Comparison of ENCODE assay signal across 7 mouse cellular contexts in the genomic region with DNA sequence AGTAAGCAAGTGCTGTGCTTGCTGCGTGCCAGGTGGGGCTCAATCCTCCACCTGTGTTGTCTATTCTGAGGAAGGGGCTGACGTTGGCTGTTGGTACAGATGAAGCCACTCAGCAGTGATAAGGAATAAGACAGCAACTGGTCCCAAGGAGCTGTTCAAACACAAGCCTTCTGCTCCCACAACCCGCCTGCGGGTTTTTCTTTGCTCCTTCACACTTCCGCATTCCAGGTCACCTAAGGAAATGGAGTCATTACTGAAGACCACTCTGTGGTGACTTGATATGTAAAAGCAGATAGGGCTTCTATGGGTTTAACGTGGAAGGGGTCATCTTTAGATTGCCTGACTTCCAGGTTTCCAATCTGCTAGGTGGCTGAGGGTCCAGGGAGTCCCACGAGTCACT. TPM values are rescaled to one million over a fixed set of nuclear protein-coding genes. Genes with fewer than 3 reads are reported as not detected.
A peak's percentile ranks its signal among the peaks of the same experiment; 100 is the strongest.
DNase-seq lines count a peak whose midpoint lies in the region; ATAC-seq lines count a peak whose summit lies in the region.

No protein-coding gene starts in this region.

- 63% methylated on average over 7 of the region's 7 CpGs for WGBS in hindbrain, embryonic 12.5 days
- WGBS in hindbrain, embryonic 14.5 days: 73% methylated on average over 7 of the region's 7 CpGs
- WGBS in embryonic facial prominence, embryonic 15.5 days: 43% methylated on average over 7 of the region's 7 CpGs
- 20% methylated on average over 7 of the region's 7 CpGs for WGBS in liver, embryonic 13.5 days (ENCODE audit: insufficient replicate concordance)

- no peak for DNase-seq in hindbrain, embryonic 14.5 days (ENCODE audit: low spot score)
- peak; percentile 53 for DNase-seq in ZHBTc4 (ENCODE audit: low read depth, low spot score)
- DNase-seq in liver, embryonic 13.5 days: no peak
- DNase-seq in frontal cortex, adult 2 months (ENCODE audit: extremely low spot score in 1 of 2, low spot score in 1 of 2): no peak
- DNase-seq in thymus, postnatal 4 days: no peak

- H3K4me1 ChIP-seq in hindbrain, embryonic 12.5 days: peaks cover 65% of the 10 kb centered on the region
- peaks cover 36% of the 10 kb centered on the region for H3K4me1 ChIP-seq in hindbrain, embryonic 14.5 days (replicated peaks; ENCODE audit: control insufficient read depth, insufficient read depth, low read length)
- H3K4me1 ChIP-seq in embryonic facial prominence, embryonic 15.5 days: peaks cover 72% of the 10 kb centered on the region
- peaks cover 94% of the 10 kb centered on the region for H3K4me1 ChIP-seq in liver, embryonic 13.5 days (replicated peaks)

- H3K4me2 ChIP-seq in hindbrain, embryonic 12.5 days (replicated peaks): peak overlapping the region; percentile 1; the same call in 1 of the 2 replicates
- no peak overlapping the region for H3K4me2 ChIP-seq in hindbrain, embryonic 14.5 days (replicated peaks)
- H3K4me2 ChIP-seq in embryonic facial prominence, embryonic 15.5 days (replicated peaks): peak overlapping the region; percentile 66
- peak overlapping the region; percentile 14; the same call in 1 of the 2 replicates for H3K4me2 ChIP-seq in liver, embryonic 13.5 days

- H3K4me3 ChIP-seq in hindbrain, embryonic 12.5 days: no peak overlapping the region
- no peak overlapping the region for H3K4me3 ChIP-seq in hindbrain, embryonic 14.5 days (replicated peaks; ENCODE audit: low read length)
- peak overlapping the region; percentile 14 for H3K4me3 ChIP-seq in embryonic facial prominence, embryonic 15.5 days (replicated peaks)
- no peak overlapping the region for H3K4me3 ChIP-seq in liver, embryonic 13.5 days (replicated peaks)

- peak overlapping the region; percentile 50; the same call in 1 of the 2 replicates for H3K27ac ChIP-seq in hindbrain, embryonic 12.5 days
- no peak overlapping the region for H3K27ac ChIP-seq in hindbrain, embryonic 14.5 days
- H3K27ac ChIP-seq in embryonic facial prominence, embryonic 15.5 days (replicated peaks): peak overlapping the region; percentile 97
- H3K27ac ChIP-seq in liver, embryonic 13.5 days: no peak overlapping the region; the same call in 1 of the 2 replicates

- H3K9ac ChIP-seq in hindbrain, embryonic 12.5 days: no peak overlapping the region
- H3K9ac ChIP-seq in hindbrain, embryonic 14.5 days: no peak overlapping the region
- H3K9ac ChIP-seq in embryonic facial prominence, embryonic 15.5 days: 0 out of 2 replicates have a peak overlapping the region, but pooled peaks have one; percentile 26
- peak overlapping the region; percentile 33 for H3K9ac ChIP-seq in liver, embryonic 13.5 days

- no peaks in the 10 kb centered on the region for H3K36me3 ChIP-seq in hindbrain, embryonic 12.5 days
- no peaks in the 10 kb centered on the region for H3K36me3 ChIP-seq in hindbrain, embryonic 14.5 days (replicated peaks; ENCODE audit: control insufficient read depth, insufficient read depth)
- no peaks in the 10 kb centered on the region for H3K36me3 ChIP-seq in embryonic facial prominence, embryonic 15.5 days
- no peaks in the 10 kb centered on the region for H3K36me3 ChIP-seq in liver, embryonic 13.5 days

- no peaks in the 10 kb centered on the region for H3K27me3 ChIP-seq in hindbrain, embryonic 12.5 days
- no peaks in the 10 kb centered on the region for H3K27me3 ChIP-seq in hindbrain, embryonic 14.5 days (ENCODE audit: control insufficient read depth, insufficient read depth, low read length)
- no peaks in the 10 kb centered on the region for H3K27me3 ChIP-seq in embryonic facial prominence, embryonic 15.5 days
- H3K27me3 ChIP-seq in liver, embryonic 13.5 days: no peaks in the 10 kb centered on the region

- H3K9me3 ChIP-seq in hindbrain, embryonic 12.5 days (replicated peaks): no peaks in the 10 kb centered on the region
- no peaks in the 10 kb centered on the region for H3K9me3 ChIP-seq in hindbrain, embryonic 14.5 days (ENCODE audit: control insufficient read depth, low read length)
- no peaks in the 10 kb centered on the region for H3K9me3 ChIP-seq in embryonic facial prominence, embryonic 15.5 days (replicated peaks)
- H3K9me3 ChIP-seq in liver, embryonic 13.5 days (replicated peaks): no peaks in the 10 kb centered on the region

- no peak for ATAC-seq in hindbrain, embryonic 12.5 days (ENCODE audit: low FRiP score)
- ATAC-seq in hindbrain, embryonic 14.5 days (ENCODE audit: low FRiP score): no peak
- ATAC-seq in embryonic facial prominence, embryonic 15.5 days (ENCODE audit: insufficient number of reproducible peaks, low FRiP score, low TSS enrichment, low read depth): no peak
- no peak for ATAC-seq in liver, embryonic 13.5 days (ENCODE audit: low read depth)

RNA-seq across cellular contexts. Expression of a gene that starts 11.5 kb away (rescaled TPM):
- polyA plus RNA-seq in hindbrain, embryonic 12.5 days (2016; fragmentation: Nextera tagmentation; extraction: Ambion mirVana): 47.7 and 54.1 TPM in 2 replicates
- polyA plus RNA-seq in hindbrain, embryonic 14.5 days (2014; fragmentation: Nextera tagmentation; extraction: Ambion mirVana): 21.7 and 22.1 TPM in 2 replicates
- 118 and 128 TPM in 2 replicates for polyA plus RNA-seq in embryonic facial prominence, embryonic 15.5 days (2015; fragmentation: Nextera tagmentation; extraction: Ambion mirVana)
- 33.8 and 36.8 TPM in 2 replicates for polyA plus RNA-seq in liver, embryonic 13.5 days (2015; fragmentation: Nextera tagmentation; extraction: Ambion mirVana)
- 205 and 232 TPM in 2 replicates for polyA plus RNA-seq in frontal cortex, adult 2 months (2012; rRNA removed)

RNA-seq across cellular contexts. Expression of a gene that starts 34.5 kb away (rescaled TPM):
- 18.3 and 19.1 TPM in 2 replicates for polyA plus RNA-seq in hindbrain, embryonic 12.5 days (2016; fragmentation: Nextera tagmentation; extraction: Ambion mirVana)
- 38.5 and 38.7 TPM in 2 replicates for polyA plus RNA-seq in hindbrain, embryonic 14.5 days (2014; fragmentation: Nextera tagmentation; extraction: Ambion mirVana)
- polyA plus RNA-seq in embryonic facial prominence, embryonic 15.5 days (2015; fragmentation: Nextera tagmentation; extraction: Ambion mirVana): 113 and 119 TPM in 2 replicates
- polyA plus RNA-seq in liver, embryonic 13.5 days (2015; fragmentation: Nextera tagmentation; extraction: Ambion mirVana): 5.7 and 7.1 TPM in 2 replicates
- polyA plus RNA-seq in frontal cortex, adult 2 months (2012; rRNA removed): 33.6 and 41.1 TPM in 2 replicates

RNA-seq across cellular contexts. Expression of a gene that starts 47.8 kb away (rescaled TPM):
- polyA plus RNA-seq in hindbrain, embryonic 12.5 days (2016; fragmentation: Nextera tagmentation; extraction: Ambion mirVana): 9.5 and 28.5 TPM in 2 replicates
- 0.47 and 1.7 TPM in 2 replicates for polyA plus RNA-seq in hindbrain, embryonic 14.5 days (2014; fragmentation: Nextera tagmentation; extraction: Ambion mirVana)
- 297 and 410 TPM in 2 replicates for polyA plus RNA-seq in embryonic facial prominence, embryonic 15.5 days (2015; fragmentation: Nextera tagmentation; extraction: Ambion mirVana)
- polyA plus RNA-seq in liver, embryonic 13.5 days (2015; fragmentation: Nextera tagmentation; extraction: Ambion mirVana): 9.7 and 12.3 TPM in 2 replicates
- polyA plus RNA-seq in frontal cortex, adult 2 months (2012; rRNA removed): 10.5 and 11.3 TPM in 2 replicates

Comparison
In these comparisons a context has a peak if more than half of its experiments do, and no peak if none do; other contexts are left out.
1. H3K27ac ChIP-seq: peak in hindbrain, embryonic 12.5 days (single experiment) and embryonic facial prominence, embryonic 15.5 days (single experiment); none in hindbrain, embryonic 14.5 days (single experiment) and liver, embryonic 13.5 days (single experiment).
2. H3K9ac ChIP-seq: peak in embryonic facial prominence, embryonic 15.5 days (single experiment) and liver, embryonic 13.5 days (single experiment); none in hindbrain, embryonic 12.5 days (single experiment) and hindbrain, embryonic 14.5 days (single experiment).
3. RNA of a gene that starts 47.8 kb away (polyA plus RNA-seq): 297 to 410 TPM in embryonic facial prominence, embryonic 15.5 days; 10.5 to 11.3 TPM in frontal cortex, adult 2 months, 9.7 to 12.3 TPM in liver, embryonic 13.5 days, 9.5 to 28.5 TPM in hindbrain, embryonic 12.5 days and 0.47 to 1.7 TPM in hindbrain, embryonic 14.5 days; every median in the first group is over 10 times any median in the second.